7 mouse cellular contexts compared by ENCODE assay signal in genomic region chr11:84179954-84180598, GRCm38 (mm10). TPM values are rescaled to one million over a fixed set of nuclear protein-coding genes. Genes with fewer than 3 reads are reported as not detected.
DNase-seq lines count a peak whose midpoint lies in the region; ATAC-seq lines count a peak whose summit lies in the region.

No protein-coding gene starts in this region.

- H3K4me3 ChIP-seq in limb, embryonic 11.5 days (ENCODE audit: low read depth, low read length), result peak overlapping the region; percentile 76
- peak overlapping the region; percentile 84 for H3K4me3 ChIP-seq in midbrain, embryonic 13.5 days (replicated peaks)

- peak; percentile 61 to 67 for DNase-seq in adrenal gland, adult 18-20 months (ENCODE audit: low spot score in 2 of 2)
- DNase-seq in embryo, embryonic 11.5 days (ENCODE audit: low read depth, low spot score), result peak; percentile 63
- peak; percentile 98 for DNase-seq in heart, adult 11 months
- DNase-seq in kidney, adult 18-20 months, result peak; percentile 80
- peak; percentile 84 for DNase-seq in limb, embryonic 11.5 days (ENCODE audit: low spot score)
- DNase-seq in spleen, adult 12 weeks (ENCODE audit: low spot score), result peak; percentile 56

- H3K9ac ChIP-seq in limb, embryonic 11.5 days (ENCODE audit: low read length), result peak overlapping the region; percentile 85
- peak overlapping the region; percentile 84 for H3K9ac ChIP-seq in midbrain, embryonic 13.5 days (replicated peaks)

- WGBS in limb, embryonic 11.5 days, result under 1% methylated on average over 44 of the region's 44 CpGs
- WGBS in midbrain, embryonic 13.5 days, result under 1% methylated on average over 44 of the region's 44 CpGs

- peaks cover 8% of the 10 kb centered on the region; the same call in 1 of the 2 replicates for H3K4me1 ChIP-seq in limb, embryonic 11.5 days (ENCODE audit: control insufficient read depth, insufficient read depth, low read length)
- H3K4me1 ChIP-seq in midbrain, embryonic 13.5 days (replicated peaks), result peaks cover 27% of the 10 kb centered on the region

- H3K4me2 ChIP-seq in limb, embryonic 11.5 days (ENCODE audit: low read depth, severe bottlenecking), result peak overlapping the region; percentile 72
- peak overlapping the region; percentile 69 for H3K4me2 ChIP-seq in midbrain, embryonic 13.5 days (replicated peaks)

- H3K27me3 ChIP-seq in limb, embryonic 11.5 days (ENCODE audit: control insufficient read depth, insufficient read depth, low read length), result no peaks in the 10 kb centered on the region
- no peaks in the 10 kb centered on the region for H3K27me3 ChIP-seq in midbrain, embryonic 13.5 days

- peak; percentile 75 for ATAC-seq in limb, embryonic 11.5 days (ENCODE audit: insufficient number of reproducible peaks, low FRiP score, low TSS enrichment, low read depth)
- peak; percentile 65; the same call in 1 of the 2 replicates for ATAC-seq in midbrain, embryonic 13.5 days

- H3K9me3 ChIP-seq in limb, embryonic 11.5 days (ENCODE audit: control insufficient read depth, low read length), result no peaks in the 10 kb centered on the region
- no peaks in the 10 kb centered on the region for H3K9me3 ChIP-seq in midbrain, embryonic 13.5 days

- H3K27ac ChIP-seq in limb, embryonic 11.5 days (replicated peaks; ENCODE audit: low read depth, low read length), result peak overlapping the region; percentile 90
- peak overlapping the region; percentile 94 for H3K27ac ChIP-seq in midbrain, embryonic 13.5 days

- H3K36me3 ChIP-seq in limb, embryonic 11.5 days (ENCODE audit: control insufficient read depth, insufficient read depth, low read length), result no peaks in the 10 kb centered on the region
- H3K36me3 ChIP-seq in midbrain, embryonic 13.5 days, result no peaks in the 10 kb centered on the region

RNA-seq across cellular contexts. Expression of gene Gm11437, which starts 12.8 kb away (rescaled TPM):
- not detected for total RNA-seq in adrenal gland, adult 18-20 months (2021)
- polyA plus RNA-seq in limb, embryonic 11.5 days (2014; fragmentation: Nextera tagmentation; extraction: Ambion mirVana), result not detected in 2 replicates
- 0.15 and 0.16 TPM in 2 replicates for polyA plus RNA-seq in midbrain, embryonic 13.5 days (2015; fragmentation: Nextera tagmentation; extraction: Ambion mirVana)

RNA-seq across cellular contexts. Expression of gene Acaca, which starts 50.6 kb away (rescaled TPM):
- 100 to 1,000 TPM; 488 to 991 TPM for total RNA-seq in adrenal gland, adult 18-20 months (2021)
- polyA plus RNA-seq in limb, embryonic 11.5 days (2014; fragmentation: Nextera tagmentation; extraction: Ambion mirVana), result 21.8 and 24.0 TPM in 2 replicates
- 24.7 and 28.3 TPM in 2 replicates for polyA plus RNA-seq in midbrain, embryonic 13.5 days (2015; fragmentation: Nextera tagmentation; extraction: Ambion mirVana)

RNA-seq across cellular contexts. Expression of gene Tada2a, which starts 50.7 kb away (rescaled TPM):
- total RNA-seq in adrenal gland, adult 18-20 months (2021), result 10 to 100 TPM; 12.5 to 12.6 TPM
- 42.3 and 46.5 TPM in 2 replicates for polyA plus RNA-seq in limb, embryonic 11.5 days (2014; fragmentation: Nextera tagmentation; extraction: Ambion mirVana)
- polyA plus RNA-seq in midbrain, embryonic 13.5 days (2015; fragmentation: Nextera tagmentation; extraction: Ambion mirVana), result 32.9 and 35.4 TPM in 2 replicates

Comparison
In these comparisons a context has a peak if more than half of its experiments do, and no peak if none do; other contexts are left out.
1. Peak in every context shown above with its lines: DNase-seq, ATAC-seq, H3K4me3 ChIP-seq and H3K27ac ChIP-seq.